Mouse (Mus musculus): ENCODE measurements around the gene Slc17a7. TPM values are rescaled to one million over a fixed set of nuclear protein-coding genes. Genes with fewer than 3 reads are reported as not detected.

The Slc17a7 gene
- polyA plus RNA-seq, 1 experiment = 0.06 TPM

DNA sequence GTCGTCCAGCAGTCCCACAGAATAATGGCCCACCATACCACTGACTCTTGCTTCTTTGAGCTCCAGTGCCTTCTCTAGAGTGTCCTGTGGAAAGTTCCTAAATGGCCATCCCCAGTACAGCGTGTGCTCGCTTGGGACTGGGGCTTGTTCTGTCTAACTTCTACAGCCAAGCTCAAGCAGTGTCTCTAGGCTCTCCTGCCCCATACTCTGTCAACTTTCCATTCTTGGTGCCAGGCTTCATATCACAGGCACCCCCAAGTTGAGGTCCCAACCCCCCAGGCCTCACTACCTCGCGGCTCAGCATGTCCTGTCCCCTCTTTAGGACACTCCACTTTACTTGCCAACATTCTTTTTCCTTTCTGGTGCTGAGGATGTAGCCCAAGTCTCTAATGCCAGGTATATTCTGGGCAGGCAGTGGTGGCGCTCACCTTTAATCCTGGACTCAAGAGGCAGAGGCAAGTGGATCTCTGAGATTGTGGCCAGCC is 3.4 kb upstream of the Slc17a7 start:
- Histone ChIP-seq H3K36me3 (ENCODE audit: control insufficient read depth, insufficient read depth, low read length) (peaks cover 6% of the 10 kb centered on the region), H3K27ac (ENCODE audit: insufficient read depth, low read length) (no peak overlapping the region), H3K4me3 (ENCODE audit: extremely low read depth, insufficient read depth, insufficient read length) (no peak overlapping the region), H3K27me3 (ENCODE audit: control insufficient read depth, insufficient read depth, low read length) (peaks cover 9% of the 10 kb centered on the region), H3K4me1 (ENCODE audit: control insufficient read depth, insufficient read depth, insufficient read length) (peaks cover 3% of the 10 kb centered on the region)
- 92% methylated on average over 6 of the region's 6 CpGs for WGBS
- DNase-seq (ENCODE audit: low read depth in 1 of 2, low spot score in 2 of 2) = no peak
- TF ChIP-seq CTCF (IDR thresholded peaks at IDR 0.05; ENCODE audit: extremely low read depth, insufficient read depth, insufficient read length, insufficient replicate concordance) (no peak), POLR2A (IDR thresholded peaks at IDR 0.05; ENCODE audit: low read depth, low read length) (no peak)

DNA sequence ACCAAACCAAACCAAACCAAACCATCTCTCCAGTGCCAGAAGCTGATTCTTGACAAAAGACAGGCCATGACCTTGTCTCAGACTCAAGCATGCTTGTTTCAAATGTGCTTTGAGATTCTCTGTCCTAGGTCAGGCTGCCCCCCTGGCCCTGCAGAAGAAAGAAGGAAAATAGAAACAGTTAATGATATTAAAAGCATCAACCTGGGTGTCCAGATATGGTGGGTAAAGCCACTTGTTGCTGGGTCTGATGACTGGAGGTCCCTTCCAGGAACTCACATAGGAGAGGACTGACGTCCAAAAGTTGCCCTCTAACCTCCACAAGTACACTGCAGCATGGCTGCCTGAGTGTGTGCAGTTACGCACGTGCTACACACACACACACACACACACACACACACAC is 2.9 kb upstream of the Slc17a7 start:
- TF ChIP-seq POLR2A (IDR thresholded peaks at IDR 0.05; ENCODE audit: low read depth, low read length) = no peak
- no peak for TF ChIP-seq CTCF (IDR thresholded peaks at IDR 0.05; ENCODE audit: extremely low read depth, insufficient read depth, insufficient read length, insufficient replicate concordance)
- Histone ChIP-seq H3K4me1 (ENCODE audit: control insufficient read depth, insufficient read depth, insufficient read length) (peaks cover 3% of the 10 kb centered on the region), H3K27ac (ENCODE audit: insufficient read depth, low read length) (no peak overlapping the region), H3K4me3 (ENCODE audit: extremely low read depth, insufficient read depth, insufficient read length) (no peak overlapping the region), H3K27me3 (ENCODE audit: control insufficient read depth, insufficient read depth, low read length) (peaks cover 9% of the 10 kb centered on the region), H3K36me3 (ENCODE audit: control insufficient read depth, insufficient read depth, low read length) (peaks cover 6% of the 10 kb centered on the region)
- 95% methylated on average over 3 of the region's 3 CpGs for WGBS
- DNase-seq (ENCODE audit: low read depth in 1 of 2, low spot score in 2 of 2) = no peak

DNA sequence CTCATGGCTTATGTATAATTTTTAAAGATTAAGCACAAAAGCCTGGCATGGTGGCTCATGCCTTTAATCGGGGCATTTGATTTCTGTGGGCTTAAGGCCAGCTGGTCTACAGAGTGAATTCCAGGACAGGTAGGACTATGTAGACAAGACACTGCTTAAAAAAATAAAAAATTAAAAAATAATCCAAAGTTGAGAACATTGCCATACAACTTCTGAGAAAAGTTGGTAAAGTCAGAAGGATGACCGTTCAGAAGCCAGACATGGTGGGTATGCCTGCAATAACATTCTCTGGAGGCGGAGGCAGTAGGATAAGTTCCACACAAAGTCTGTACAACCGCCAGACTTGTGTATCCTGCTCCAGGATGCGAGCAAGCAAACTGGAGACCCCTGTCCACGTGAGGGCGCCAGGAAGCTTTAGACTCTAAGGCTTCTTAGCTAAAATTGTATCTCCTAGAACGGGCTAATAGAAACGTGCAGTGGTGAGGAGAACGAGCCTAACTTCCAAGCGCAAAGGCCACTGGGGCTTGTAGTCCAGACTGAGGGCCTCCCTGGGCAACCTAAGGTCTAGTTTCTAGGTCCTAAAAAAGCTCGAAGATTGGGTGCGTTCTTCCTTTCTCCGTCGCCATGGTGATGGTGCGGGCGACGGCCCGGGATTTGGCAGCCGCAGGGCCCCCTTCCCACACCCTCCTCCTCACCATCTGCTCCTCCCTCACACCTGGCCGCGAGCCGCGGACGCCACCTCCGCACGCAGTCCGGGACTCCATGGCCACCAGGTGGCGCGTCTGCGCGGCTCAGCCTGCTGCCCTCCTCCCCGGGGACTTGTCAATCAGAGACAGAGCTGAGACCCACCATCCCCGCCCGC is 1.9 kb upstream of the Slc17a7 start:
- peak; percentile 69 to 88 for DNase-seq (ENCODE audit: low read depth in 1 of 2, low spot score in 2 of 2)
- TF ChIP-seq CTCF (IDR thresholded peaks at IDR 0.05; ENCODE audit: extremely low read depth, insufficient read depth, insufficient read length, insufficient replicate concordance) (peak; percentile 95), POLR2A (IDR thresholded peaks at IDR 0.05; ENCODE audit: low read depth, low read length) (no peak)

DNA sequence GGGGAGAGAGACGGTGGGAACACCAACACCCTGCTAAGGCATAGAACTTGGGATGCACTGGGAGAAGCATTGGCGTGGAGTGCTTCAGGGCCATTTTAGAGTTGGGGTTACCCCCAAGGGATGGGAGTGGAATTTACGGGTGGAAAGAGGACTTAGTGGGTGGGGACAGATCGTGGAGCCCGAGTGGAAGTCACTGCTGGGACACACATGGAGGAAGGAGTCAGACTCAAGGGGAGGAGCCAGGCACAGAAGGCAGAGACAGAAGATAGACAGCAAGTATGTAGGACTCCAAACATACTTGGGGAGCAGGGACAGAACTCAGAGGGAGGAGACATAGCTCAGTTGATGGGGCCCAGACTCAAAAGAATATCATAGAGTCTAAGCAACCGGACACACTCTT is 1.2 kb upstream of the Slc17a7 start:
- H3K27me3 ChIP-seq (ENCODE audit: control insufficient read depth, insufficient read depth, low read length) = peaks cover 12% of the 10 kb centered on the region
- no peak for TF ChIP-seq CTCF (IDR thresholded peaks at IDR 0.05; ENCODE audit: extremely low read depth, insufficient read depth, insufficient read length, insufficient replicate concordance)
- TF ChIP-seq POLR2A (IDR thresholded peaks at IDR 0.05; ENCODE audit: low read depth, low read length) = no peak
- peaks cover 3% of the 10 kb centered on the region for H3K4me1 ChIP-seq (ENCODE audit: control insufficient read depth, insufficient read depth, insufficient read length)
- H3K4me3 ChIP-seq (ENCODE audit: extremely low read depth, insufficient read depth, insufficient read length) = no peak overlapping the region
- no peak overlapping the region for H3K27ac ChIP-seq (ENCODE audit: insufficient read depth, low read length)
- peaks cover 5% of the 10 kb centered on the region for H3K36me3 ChIP-seq (ENCODE audit: control insufficient read depth, insufficient read depth, low read length)
- DNase-seq (ENCODE audit: low read depth in 1 of 2, low spot score in 2 of 2) = no peak
- 30% methylated on average over 6 of the region's 6 CpGs for WGBS

More for the DNA sequence above, 1.9 kb upstream of the Slc17a7 start:
- Histone ChIP-seq H3K27me3 (ENCODE audit: control insufficient read depth, insufficient read depth, low read length) (peaks cover 9% of the 10 kb centered on the region), H3K27ac (ENCODE audit: insufficient read depth, low read length) (no peak overlapping the region), H3K4me3 (ENCODE audit: extremely low read depth, insufficient read depth, insufficient read length) (peak overlapping the region; percentile 57; the same call in 1 of the 2 replicates), H3K4me1 (ENCODE audit: control insufficient read depth, insufficient read depth, insufficient read length) (peaks cover 3% of the 10 kb centered on the region), H3K36me3 (ENCODE audit: control insufficient read depth, insufficient read depth, low read length) (peaks cover 6% of the 10 kb centered on the region)
- 5% methylated on average over 35 of the region's 35 CpGs for WGBS

DNA sequence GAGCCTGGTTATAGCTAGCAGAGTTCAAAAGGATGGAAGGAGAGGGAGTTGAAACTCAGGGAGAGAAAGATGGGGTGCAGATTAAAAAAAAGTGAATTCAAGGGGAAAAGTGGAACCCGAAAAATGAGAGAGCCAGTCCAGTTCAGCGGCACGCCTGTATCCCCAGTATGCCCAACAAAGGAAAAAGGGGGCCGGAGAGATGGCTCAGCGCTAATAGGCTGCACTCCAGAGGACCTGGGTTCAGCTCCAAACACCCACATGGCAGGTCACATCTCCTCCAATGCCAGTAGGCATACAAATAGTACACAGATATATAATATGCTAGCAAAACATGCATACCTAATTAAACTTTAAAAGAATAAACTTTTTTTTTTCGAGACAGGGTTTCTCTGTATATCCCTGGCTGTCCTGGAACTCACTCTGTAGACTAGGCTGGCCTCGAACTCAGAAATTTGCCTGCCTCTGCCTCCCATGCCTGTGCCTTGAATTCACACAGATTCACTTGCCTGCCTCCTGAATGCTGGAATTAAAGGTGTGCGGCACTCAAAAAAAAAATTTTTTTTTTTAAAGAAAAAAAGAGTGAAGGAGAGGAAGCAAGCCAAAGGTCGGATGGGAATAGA is 643 bp upstream of the Slc17a7 start:
- Histone ChIP-seq H3K36me3 (ENCODE audit: control insufficient read depth, insufficient read depth, low read length) (0 out of 2 replicates have a peak, but pooled peaks cover 4% of the 10 kb centered on the region), H3K4me1 (ENCODE audit: control insufficient read depth, insufficient read depth, insufficient read length) (peaks cover 3% of the 10 kb centered on the region), H3K27me3 (ENCODE audit: control insufficient read depth, insufficient read depth, low read length) (peaks cover 14% of the 10 kb centered on the region), H3K4me3 (ENCODE audit: extremely low read depth, insufficient read depth, insufficient read length) (no peak overlapping the region), H3K27ac (ENCODE audit: insufficient read depth, low read length) (no peak overlapping the region)
- WGBS = 75% methylated on average over 9 of the region's 9 CpGs
- TF ChIP-seq CTCF (IDR thresholded peaks at IDR 0.05; ENCODE audit: extremely low read depth, insufficient read depth, insufficient read length, insufficient replicate concordance) = no peak
- no peak for TF ChIP-seq POLR2A (IDR thresholded peaks at IDR 0.05; ENCODE audit: low read depth, low read length)
- DNase-seq (ENCODE audit: low read depth in 1 of 2, low spot score in 2 of 2) = no peak

DNA sequence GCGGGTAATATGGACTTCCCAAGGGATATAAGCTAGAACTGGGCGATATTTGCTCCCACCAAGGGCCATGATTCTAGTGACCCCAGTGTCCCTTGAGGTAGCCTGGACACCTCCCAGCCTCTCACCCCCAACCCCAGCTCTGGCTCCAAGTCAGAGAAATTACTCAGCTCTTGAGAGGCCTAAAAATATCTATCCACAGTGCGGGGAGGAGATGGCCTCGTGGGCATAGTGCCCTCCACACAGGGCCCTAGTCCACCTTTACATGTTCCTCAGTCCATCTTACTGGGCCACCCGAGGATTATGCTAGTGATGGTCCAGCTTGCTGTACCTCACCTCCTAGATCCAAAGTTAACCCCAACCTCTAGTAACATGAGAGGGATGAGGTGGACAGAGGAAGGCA is 1.1 kb downstream of the Slc17a7 start:
- Histone ChIP-seq H3K36me3 (ENCODE audit: control insufficient read depth, insufficient read depth, low read length) (no peaks in the 10 kb centered on the region), H3K27me3 (ENCODE audit: control insufficient read depth, insufficient read depth, low read length) (peaks cover 23% of the 10 kb centered on the region), H3K4me1 (ENCODE audit: control insufficient read depth, insufficient read depth, insufficient read length) (peaks cover 3% of the 10 kb centered on the region), H3K4me3 (ENCODE audit: extremely low read depth, insufficient read depth, insufficient read length) (no peak overlapping the region), H3K27ac (ENCODE audit: insufficient read depth, low read length) (no peak overlapping the region)
- no peak for DNase-seq (ENCODE audit: low read depth in 1 of 2, low spot score in 2 of 2)
- TF ChIP-seq CTCF (IDR thresholded peaks at IDR 0.05; ENCODE audit: extremely low read depth, insufficient read depth, insufficient read length, insufficient replicate concordance) (no peak), POLR2A (IDR thresholded peaks at IDR 0.05; ENCODE audit: low read depth, low read length) (no peak)
- WGBS = 68% methylated on average over 5 of the region's 5 CpGs

All from spleen, adult 2 months (tissue).